Mouse (Mus musculus): ENCODE measurements at regions not wholly inside any gene's neighbourhood (a gene's known extent, or its start where the extent isn't known, plus 50 kb on each side); places are given as distances from the start of the nearest gene placed in this dataset.

DNA sequence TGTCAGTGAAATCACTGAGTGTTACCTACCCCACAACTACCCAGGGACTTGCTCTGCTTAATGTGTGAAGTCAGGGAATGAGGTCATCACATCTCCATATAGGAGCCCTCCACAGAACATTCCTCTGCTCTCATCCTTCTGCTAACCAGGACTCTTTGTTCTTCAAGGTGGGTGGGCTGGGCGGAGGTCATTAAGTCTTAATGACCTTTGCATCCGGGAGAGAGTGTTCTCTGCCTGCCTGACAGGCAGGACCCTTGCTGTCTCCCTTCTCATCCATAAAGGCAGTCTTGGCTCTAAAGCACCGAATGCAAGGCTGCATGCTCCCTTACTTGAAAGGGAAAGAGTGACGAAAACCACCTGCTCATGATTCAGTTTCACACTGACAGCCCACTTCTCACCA lies 1051.4 kb downstream of the Slc22a22 start:
- no peak for DNase-seq (ENCODE audit: low read depth)

DNA sequence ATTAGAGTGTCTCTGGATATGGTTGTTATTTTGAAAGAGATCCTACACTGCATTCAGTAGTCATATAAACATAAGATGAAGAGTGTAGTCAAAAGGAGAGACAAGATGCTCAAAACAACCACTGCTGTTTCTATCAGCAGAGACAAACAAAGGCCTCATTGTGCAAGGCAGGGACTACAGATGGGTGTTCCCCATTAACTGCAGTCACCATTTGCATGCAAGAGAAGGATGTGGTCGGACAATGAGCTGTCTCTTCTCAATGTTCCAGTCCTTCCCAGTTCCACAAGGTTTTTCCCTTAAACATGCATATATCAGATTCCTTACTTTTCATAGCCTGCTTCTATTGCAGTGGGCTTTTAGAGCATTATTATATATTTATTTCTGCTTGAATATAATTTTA lies 1056.7 kb downstream of the Slc22a22 start:
- no peak for DNase-seq (ENCODE audit: low read depth)

DNA sequence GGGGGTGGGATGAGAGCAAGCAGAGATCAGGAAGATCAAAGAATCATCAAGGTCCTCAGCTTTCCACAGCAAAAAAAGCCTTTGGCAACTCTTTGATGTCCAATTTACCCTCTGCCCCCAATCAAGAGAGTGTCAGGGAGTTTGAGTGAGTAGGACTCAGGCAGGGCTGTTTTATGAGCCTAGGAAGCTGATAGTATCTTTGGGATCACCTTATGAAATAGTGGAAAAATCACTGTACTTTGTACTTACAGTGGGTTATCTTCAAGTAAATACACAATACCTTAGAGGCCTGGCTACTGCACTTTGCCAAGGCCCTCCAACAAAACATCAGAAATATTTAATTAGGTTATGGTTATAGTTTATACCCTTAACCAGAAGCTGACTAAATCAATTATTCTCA lies 1085.4 kb downstream of the Slc22a22 start:
- DNase-seq (ENCODE audit: low read depth) = no peak

DNA sequence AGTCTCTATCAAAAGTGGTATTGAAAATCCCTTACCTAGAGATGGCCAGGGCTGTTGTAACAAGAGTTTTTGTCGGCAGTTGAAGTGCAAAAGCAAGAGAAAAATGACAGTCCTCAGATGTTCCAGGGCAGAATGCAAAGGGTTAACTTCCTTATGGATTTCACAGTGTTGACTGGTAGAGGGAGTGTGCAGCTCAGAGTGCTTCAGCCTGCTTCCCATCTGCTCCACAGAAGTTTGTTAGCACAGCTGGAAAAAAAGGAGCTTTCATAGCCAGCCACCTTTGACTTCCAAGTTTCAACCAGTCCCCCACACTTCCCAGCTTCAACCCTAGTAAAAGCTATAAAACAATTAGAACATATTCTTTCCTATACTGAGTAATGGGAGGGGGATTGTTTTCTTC lies 1098.9 kb downstream of the Slc22a22 start:
- DNase-seq (ENCODE audit: low read depth) = no peak

DNA sequence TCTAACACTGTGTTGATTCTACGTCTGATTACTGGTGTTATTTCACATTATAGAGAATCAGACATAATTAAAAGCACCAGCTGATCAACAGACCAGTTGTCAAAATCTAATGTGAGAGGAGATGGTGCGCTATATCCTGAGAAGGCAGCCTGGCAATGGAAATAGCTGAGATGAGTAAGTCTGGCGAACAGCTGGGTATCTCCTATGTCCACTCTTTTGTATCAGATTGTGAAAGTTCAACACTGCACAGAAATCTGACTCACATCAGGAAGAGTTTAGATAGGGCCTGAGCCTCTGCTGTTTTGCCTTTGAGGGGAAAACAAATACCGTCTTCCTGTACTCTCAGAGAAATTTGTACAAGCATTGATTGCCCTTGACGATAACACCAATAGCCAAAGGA lies 1126.5 kb downstream of the Slc22a22 start:
- DNase-seq (ENCODE audit: low read depth) = no peak

DNA sequence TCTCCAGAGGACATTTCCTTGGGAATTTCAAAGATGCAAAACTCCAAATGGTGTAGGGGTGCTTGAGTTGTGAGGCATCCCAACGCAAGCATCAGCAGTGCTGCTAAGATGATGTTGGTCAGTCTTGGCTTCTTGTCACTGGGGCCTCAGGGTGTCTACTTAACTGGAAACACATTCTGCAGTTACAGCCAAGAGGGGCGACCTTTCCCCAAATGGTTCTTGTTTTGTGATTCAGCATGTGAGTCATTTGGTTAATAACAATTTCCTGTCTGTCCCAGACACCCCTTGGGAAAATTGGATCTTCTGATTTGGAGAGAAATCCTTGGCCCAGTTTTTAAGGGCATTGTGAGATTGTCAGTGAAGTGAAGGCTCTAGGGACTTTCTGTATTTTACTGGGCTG lies 1131.3 kb downstream of the Slc22a22 start:
- no peak for DNase-seq (ENCODE audit: low read depth)

DNA sequence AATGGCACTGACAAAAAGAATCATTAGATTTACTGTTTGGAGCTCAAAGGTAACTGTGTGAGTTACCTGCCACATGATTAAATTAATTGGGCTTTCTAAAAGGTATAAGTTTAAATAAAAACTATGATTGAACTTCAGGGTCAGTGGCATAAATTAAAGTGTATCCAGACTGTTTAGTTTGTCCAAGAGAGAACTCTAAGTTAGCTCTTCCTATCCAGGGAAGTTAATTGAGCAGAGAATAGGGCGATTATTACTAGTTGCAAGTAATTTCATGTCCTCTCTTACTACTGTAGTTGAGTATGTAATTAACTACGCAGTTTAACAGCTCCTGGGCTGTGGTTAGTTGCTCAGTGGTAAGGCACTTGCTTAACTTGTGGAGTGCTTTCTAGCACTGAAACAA lies 1132.5 kb downstream of the Slc22a22 start:
- DNase-seq (ENCODE audit: low read depth) = no peak

DNA sequence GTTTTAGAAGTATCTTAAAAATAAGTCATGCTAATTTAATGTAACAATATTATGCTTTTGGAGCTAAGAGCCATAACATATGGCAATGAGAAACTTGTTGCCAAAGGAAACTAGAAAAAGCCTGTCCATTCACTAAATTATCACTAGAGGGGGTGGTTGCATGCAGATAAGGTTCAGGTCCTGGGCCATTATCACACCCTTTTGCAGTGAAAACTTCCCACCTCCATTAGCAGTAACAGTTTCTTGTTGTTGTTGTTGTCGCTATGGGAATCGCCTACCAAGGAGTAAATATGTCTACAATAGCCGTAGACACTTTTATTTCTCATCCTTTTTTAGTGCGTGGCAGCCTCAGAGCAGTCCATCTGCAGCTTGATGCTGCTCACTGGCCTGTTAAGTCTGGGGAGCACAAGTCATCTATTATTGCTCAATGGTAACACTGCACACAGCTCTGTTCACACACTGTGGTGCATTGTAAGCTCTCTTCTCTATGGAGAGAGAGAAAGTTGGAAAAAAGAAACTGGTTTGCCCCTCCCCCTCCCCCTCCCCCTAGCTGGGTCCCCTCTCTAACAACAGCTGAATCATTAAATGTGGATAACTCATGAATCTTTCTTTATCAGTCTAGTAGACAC lies 1133.0 kb downstream of the Slc22a22 start:
- peak; percentile 7 for DNase-seq (ENCODE audit: low read depth)

DNA sequence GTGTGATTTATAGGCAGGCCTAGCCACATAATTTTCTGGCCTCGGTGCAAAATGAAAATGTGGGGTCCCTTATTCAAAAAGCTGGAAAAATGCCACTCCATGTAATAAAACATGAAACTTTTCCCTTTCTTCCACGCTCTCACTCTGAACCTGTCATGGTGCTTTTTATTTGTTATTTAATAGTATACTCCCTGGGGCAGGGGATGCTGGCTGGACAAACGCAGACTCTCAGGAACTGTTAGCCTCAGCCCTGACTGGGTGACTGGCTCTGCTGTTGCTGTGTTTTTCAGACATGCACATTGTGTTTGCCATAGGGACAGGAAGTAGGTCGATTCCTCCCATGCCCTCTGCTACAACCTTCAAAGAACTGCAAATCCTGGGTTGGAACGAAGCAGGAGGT lies 1139.5 kb downstream of the Slc22a22 start:
- DNase-seq (ENCODE audit: low read depth) = no peak

DNA sequence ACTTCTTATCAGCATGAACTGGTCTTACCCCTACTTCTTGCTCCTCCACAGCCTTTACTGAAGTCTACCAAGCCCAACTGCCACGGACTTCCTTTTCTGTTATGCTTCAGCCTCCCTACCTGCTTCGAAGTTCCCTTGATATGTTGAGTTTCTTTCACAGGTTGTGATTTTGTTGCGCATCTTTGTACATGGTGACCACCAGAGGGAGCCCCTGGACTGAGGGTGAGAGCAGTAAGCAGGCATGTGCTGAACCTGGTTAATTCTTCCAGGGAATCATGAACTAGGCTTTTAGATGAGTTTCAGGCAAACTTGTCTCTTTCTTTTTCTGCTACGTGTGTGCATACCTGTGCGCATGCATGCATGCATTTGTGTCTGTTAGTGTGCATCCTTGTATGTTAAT lies 1141.0 kb downstream of the Slc22a22 start:
- peak; percentile 69 for DNase-seq (ENCODE audit: low read depth)

DNA sequence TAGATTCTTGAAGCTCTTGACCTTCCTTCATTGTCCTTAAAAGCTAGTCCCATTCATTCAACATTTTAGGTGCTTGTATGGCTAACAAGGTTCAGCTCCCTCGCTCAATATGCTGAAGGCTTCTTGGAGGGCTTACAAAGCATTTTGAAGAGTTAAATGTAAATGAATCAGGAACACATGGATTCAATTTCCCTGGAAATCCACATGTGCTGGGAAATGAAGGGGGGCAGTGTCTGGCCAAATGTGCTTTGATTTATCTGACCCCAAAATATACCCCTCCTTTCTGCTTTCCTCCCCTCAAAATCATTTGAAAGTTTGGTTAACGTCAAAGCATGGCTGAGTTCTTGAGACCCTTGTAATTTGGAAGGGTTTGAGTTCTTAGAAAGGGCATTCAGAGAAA lies 1142.4 kb downstream of the Slc22a22 start:
- no peak for DNase-seq (ENCODE audit: low read depth)

DNA sequence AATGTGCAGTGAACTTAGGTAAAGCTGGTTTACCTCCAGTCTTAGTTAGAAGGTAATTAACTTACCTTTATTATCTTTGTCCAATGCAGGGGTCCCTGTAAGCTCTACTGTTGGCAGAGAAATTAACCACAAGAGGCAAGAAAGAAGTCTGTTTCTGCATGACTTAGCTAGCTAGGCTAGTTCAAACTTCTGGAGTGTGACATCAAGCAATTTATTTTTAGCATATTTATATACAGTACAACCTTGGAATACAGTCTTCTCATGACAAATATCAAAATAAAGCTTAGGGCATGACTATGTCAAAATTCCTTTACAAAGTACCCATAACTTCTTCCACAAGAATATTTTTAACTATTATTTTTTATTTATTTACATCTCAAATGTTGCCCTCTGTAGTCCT lies 1156.9 kb downstream of the Slc22a22 start:
- DNase-seq (ENCODE audit: low read depth) = no peak

DNA sequence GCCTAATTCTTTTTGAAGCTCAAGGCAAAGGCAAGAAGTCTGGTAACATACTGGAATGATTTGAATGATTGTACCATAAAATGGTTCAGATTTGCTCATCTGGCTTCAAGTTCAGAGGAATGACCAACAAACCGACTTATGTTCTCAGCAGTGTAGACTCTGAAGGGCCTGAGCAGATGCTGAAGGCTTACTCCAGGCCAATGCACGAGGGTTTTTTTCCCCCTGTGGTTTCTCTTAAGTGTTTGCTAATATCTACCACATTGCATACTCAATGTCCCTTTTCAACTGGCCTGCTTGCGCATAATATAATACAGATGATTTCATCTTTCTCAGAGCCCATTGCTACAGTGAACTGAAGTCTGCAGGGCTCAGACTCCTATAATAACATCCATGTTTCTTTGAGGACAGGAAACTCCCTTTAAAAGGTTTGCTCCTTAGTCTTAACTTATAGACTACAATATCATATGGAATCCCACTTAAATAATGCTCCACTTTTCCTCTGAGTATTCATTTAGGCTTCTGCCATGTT lies 1182.5 kb downstream of the Slc22a22 start:
- DNase-seq (ENCODE audit: low read depth) = no peak

DNA sequence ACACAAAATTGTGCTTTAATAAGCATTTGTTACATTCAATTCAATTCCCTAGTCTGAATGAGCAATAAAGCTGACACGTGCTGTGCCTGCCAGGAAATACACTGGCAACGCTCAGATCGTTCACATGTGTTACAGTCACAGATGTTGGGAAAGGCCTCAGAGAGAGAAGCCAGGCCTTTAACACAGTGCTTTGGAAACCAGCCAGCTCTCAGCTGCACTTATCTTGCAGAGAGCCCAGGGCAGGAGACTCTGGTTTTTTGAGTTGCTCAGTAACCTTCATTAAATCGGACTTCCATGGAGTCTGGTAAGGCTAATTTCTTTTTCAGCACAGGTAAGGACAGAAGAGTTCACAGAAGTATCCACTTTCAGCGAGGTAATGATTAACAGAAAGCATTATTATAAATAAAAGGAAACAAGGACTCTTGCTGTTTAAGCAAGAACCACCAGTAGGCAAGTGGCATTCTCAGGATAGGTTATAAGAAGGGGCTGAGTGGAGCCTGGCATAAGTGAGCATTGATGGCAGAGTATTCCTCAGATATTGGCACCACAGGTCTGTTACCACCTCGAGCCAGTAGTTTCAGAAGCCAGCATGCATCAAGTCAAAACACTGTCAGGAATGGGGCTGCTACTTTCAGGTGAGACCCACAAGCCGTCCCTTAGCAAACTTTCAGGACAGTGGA lies 1198.7 kb downstream of the Slc22a22 start:
- no peak for DNase-seq (ENCODE audit: low read depth)

DNA sequence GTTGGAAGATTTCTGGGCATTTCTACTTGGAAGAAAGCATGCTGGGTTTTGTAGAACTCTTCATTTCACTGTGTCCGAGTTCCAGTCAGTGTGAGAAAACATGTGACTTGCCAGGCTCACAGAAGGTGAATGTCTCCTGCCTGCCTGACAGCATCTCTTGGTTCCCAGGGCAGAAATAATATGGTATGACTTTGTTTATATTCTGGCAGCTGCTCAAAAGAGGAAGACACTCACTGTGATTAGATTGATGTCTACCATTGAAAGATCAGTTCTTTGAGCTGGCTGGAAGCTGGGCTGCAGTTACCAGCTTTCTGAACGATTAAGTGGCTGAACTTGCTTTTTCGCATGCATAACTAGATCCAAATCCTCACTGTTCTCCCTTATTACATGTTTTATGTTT lies 1199.4 kb downstream of the Slc22a22 start:
- no peak for DNase-seq (ENCODE audit: low read depth)

DNA sequence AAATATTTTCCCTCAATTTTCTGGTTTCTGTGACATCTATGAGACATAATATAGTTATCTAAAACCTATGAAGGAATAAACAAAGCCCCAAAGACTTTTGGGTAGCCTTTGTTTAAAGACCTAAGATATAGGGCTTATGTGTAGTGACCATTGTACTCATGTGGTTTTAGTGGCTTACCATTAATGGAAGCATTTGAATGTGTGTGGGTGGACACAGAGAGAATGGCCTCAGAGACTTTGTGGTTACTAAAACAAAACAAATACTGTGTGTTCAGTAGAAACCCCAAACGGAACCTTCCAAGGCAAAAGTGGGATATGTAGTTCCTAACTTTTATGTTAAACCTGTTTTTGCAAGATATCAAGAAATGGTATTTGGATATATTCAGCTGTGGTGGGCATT lies 1228.7 kb downstream of the Slc22a22 start:
- peak; percentile 0 for DNase-seq (ENCODE audit: low read depth)

DNA sequence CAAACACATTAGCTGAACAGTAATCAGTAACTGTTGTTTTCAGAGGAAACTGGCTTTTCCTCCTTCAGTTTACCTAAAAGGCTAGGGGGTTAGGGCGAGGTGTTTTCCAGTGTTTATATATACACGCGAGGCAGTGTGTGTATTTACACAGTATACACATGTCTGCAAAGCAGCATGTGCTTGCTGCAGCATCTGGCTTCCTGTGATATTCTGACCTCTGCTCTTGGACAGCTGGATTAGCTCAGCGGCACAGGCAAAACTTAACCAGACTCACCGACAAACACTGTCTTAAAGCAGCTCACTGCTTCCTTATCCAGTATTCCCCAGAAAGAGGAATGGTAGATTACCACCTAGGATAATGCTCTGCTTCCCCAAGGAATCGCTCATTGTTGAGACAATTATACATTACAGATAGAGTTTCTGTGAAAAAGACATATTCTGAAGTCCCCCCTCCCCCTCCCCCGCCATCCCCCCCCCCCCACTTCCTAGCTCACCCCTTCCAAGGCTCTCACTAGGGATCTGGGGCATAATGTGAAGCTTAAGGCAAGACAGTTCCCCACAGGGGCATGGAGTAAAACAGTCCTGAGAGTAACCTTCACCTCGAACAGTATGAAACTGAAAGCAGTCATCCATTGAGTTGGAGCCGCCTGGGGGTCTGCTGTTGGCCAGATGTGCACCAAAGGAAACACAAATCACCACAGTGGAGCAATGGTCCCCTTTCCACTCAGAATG lies 1233.3 kb downstream of the Slc22a22 start:
- no peak for DNase-seq (ENCODE audit: low read depth)

DNA sequence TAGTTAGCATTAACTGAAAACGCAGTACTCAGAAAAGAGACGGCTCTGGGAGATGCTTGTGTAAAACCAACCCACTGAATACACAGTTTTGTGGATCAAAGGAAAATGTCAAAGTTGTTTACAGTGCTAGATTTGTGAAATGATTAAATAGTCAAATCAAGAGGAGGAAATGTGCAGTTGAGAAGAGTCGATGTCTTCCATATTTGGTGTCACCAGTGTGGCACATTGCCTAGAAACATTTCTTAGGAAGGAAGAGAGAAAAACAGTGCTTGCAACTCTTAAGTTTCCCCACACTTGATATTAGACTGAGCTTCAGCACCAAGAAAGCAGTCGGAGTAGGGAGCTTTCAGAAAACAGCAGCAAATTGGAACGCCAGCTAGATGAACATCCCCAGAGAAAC lies 1274.9 kb downstream of the Slc22a22 start:
- DNase-seq (ENCODE audit: low read depth) = no peak

DNA sequence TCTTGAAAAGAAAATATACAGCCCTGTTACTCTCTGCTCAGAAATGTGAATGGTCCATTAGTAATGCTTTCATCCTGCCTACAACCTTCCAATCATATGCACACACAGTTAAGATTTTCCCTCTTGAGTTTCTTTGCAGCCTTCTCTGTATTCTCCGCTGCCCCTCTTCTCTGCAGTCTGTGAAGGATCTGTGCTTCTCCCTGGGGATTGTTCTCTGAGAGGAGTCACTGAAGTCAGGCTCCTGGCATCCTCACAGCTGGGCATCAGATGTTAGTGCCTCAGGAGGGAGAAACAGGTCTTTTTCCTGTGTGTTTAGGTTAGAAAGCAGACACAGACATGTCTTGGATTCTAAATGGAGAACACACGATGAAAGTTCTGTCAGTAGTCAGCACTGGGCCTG lies 1278.1 kb downstream of the Slc22a22 start:
- DNase-seq (ENCODE audit: low read depth) = no peak

DNA sequence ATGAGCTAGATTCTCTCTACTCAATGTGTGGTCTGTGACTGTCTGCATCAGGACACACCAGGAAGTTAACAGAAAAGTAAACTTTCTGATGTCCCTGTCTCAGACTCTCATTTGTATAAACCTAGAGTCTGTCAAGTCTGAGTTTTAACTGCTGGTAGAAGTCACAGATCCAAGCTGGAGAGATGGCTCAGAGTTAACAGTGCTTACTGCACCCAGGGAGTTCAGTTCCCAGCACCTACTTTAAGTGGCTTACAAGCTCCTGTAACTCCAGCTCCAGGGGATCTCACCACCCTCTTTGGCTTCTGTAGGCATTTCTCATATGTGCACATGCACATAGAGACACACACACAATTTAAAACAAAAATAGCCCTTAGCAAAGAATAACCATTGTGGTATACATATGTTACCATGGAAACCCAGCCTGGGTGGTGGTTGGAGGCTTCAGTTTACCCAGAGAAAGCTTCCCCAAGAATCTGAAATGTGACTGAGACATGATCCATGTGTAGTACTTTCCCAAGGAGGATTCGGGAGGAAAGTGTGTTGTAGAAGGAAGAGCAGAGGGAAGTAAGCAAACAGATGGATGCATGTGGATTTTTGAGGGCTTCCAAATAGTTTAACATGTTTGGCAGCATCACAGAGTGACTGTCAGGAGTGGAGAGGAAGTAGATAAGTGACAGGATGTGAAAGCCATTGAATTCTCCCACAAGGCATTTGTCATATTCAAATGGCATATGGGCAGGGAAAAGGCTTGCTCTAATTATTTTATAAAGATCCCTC lies 1279.8 kb downstream of the Slc22a22 start:
- no peak for DNase-seq (ENCODE audit: low read depth)

DNA sequence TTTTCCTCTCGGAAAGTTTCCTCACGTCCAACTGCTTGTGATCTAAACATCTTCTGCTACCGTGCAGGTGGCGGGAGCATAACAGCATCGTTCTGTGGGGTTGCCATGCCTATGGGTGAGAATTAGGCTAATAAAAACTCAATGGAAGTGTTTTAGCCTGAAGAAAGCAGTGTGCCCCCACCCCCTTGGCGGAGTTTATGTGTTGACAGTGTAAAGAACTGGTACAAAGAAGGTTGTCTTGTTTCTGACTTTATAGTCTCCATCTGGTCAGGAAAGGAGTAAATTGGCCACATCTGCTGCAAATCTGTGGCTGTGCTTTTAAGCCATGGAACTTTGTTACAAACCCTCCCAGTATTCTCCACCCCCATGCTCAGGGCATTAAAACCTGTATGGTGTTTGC lies 1311.2 kb downstream of the Slc22a22 start:
- DNase-seq (ENCODE audit: low read depth) = no peak

DNA sequence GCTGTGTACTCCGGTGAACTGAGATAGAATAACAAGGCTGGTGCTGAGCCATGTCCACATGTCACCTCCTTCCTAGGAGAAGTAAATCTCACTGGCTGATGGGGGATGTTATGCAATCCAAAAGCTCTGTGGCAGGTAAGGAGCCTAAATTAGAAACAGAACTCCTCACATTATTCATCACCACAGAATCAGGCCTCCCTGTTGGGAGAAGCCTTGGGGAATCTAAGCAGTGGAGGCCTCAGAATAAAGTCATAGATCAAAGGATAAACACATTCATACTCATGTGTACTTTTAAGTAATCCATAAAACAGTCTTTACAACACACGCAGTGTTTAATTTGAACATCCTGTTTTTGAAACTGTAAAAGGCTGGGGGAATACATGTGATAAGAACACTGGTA lies 1318.7 kb downstream of the Slc22a22 start:
- no peak for DNase-seq (ENCODE audit: low read depth)

DNA sequence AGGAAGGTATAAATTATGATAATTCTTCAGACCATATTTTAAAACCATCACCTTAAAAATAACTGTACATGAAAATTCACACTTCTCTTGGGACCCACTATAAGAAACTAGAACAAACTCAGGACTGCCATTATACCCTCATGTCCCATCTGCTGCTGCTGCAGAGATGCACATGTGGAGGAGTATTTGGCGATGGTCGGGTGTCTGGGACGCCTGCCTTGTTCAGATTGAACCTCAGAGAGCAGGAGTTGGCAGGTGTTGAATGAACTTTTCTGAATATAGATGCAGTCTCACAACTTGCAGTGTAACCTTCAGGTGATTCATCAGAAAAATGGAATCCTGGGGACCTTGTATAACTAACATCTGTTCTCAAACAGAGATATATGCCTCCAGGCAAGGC lies 1338.0 kb downstream of the Slc22a22 start:
- no peak for DNase-seq (ENCODE audit: low read depth)

Measured in 416B (cell line).